Mouse (Mus musculus): ENCODE measurements around the gene Bcl3. TPM values are rescaled to one million over a fixed set of nuclear protein-coding genes. Genes with fewer than 3 reads are reported as not detected.

Bcl3 gene
- polyA plus RNA-seq, 1 experiment from 2014 or later, result 4.4 TPM

DNA sequence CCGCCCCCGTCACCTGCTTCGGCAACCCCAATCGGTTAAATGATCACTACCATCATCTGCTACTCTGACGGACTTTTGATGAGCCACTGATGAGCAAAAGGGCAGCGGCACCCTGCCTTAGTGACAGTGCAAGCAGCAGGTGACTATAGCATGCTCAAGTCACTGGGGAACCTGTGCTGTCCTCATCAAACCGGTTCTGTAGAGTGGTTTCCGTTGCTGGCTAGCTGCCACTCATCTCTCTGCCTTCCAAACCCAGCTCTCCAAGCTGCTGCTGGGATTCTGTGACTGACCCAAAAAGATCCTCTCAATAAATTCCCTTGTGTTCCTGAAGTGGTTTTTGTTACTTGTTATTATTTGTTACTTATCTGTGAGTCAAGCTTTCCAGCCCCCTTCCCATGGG, 43.9 kb downstream of the Bcl3 start:
- H3K9me3 ChIP-seq (ENCODE audit: low read depth, low read length), result no peaks in the 10 kb centered on the region
- no peak overlapping the region for H3K4me3 ChIP-seq (ENCODE audit: low read depth, low read length)
- peak overlapping the region; percentile 42; the same call in 1 of the 2 replicates for H3K27ac ChIP-seq (ENCODE audit: low read depth)
- no peak for TF ChIP-seq CTCF (IDR thresholded peaks at IDR 0.05; ENCODE audit: low read depth)
- WGBS, result 69% methylated on average over 8 of the region's 8 CpGs
- no peak overlapping the region for H3K9ac ChIP-seq
- no peaks in the 10 kb centered on the region for H3K27me3 ChIP-seq (ENCODE audit: insufficient read depth, low read length)
- DNase-seq (peak; percentile 73), ATAC-seq (ENCODE audit: insufficient read depth) (no peak)
- no peaks in the 10 kb centered on the region for H3K4me1 ChIP-seq (ENCODE audit: insufficient read depth)
- no peak overlapping the region for H3K4me2 ChIP-seq
- H3K36me3 ChIP-seq (ENCODE audit: insufficient read depth), result no peaks in the 10 kb centered on the region

DNA sequence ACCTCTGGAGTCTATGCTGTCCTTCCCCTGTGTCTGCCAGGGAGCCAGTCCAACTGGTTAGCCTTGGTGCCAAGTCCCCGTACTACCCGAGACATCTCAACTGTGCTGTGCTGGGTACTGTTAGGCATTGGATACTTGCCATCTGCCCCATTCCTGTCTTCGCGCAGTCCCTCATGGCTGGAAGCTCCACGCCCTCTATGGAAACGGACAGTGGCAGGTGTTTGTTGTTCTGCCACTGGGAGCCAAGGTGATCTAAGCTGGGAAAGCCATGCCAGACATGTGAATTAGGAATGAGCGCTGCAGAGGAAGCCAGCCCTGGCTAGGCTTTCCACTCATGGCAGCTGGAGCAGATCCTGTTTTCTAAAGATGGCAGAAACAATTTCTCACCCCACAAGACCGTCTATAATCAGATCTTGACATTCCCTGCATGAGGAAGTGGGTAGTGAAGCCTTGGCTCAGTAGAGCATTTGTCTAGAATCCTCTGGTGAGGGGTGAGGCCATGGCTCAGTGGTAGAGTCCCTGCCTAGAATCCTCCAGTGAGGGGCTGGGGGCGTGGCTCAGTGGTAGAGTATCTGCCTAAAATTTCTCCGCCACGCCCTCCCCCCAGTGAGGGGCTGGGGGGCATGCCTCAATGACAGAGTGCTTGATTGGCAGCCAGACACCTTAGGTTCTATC, 45.4 kb downstream of the Bcl3 start:
- 85% methylated on average over 11 of the region's 11 CpGs for WGBS
- ATAC-seq (ENCODE audit: insufficient read depth) (no peak), DNase-seq (no peak)
- Histone ChIP-seq H3K4me1 (ENCODE audit: insufficient read depth) (no peaks in the 10 kb centered on the region), H3K36me3 (ENCODE audit: insufficient read depth) (no peaks in the 10 kb centered on the region), H3K9me3 (ENCODE audit: low read depth, low read length) (no peaks in the 10 kb centered on the region), H3K4me2 (no peak overlapping the region), H3K4me3 (ENCODE audit: low read depth, low read length) (no peak overlapping the region), H3K9ac (no peak overlapping the region), H3K27me3 (ENCODE audit: insufficient read depth, low read length) (no peaks in the 10 kb centered on the region), H3K27ac (ENCODE audit: low read depth) (no peak overlapping the region)
- no peak for TF ChIP-seq CTCF (IDR thresholded peaks at IDR 0.05; ENCODE audit: low read depth)

DNA sequence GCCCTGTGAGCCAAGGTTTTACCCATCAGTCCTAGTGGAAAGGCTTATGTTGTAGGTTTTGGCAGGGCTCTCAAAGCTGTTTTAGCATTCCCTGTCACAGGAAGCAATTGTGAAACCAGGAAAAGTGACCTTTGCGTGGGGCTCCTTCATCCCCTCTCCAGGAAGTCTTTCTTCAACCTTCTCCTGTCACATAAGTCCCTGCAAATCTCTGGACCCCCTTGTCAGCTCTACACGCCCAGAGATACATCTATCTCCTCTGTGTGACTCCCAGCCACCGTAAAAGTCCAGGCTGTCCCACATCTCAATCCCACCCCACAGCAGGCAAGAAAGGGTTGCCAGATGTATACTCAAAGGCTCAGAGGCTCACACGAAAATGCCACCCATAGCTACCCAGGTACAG, 50.9 kb downstream of the Bcl3 start:
- Histone ChIP-seq H3K9me3 (ENCODE audit: low read depth, low read length) (no peaks in the 10 kb centered on the region), H3K36me3 (ENCODE audit: insufficient read depth) (peaks cover 10% of the 10 kb centered on the region; the same call in 1 of the 2 replicates), H3K27ac (ENCODE audit: low read depth) (peak overlapping the region; percentile 58), H3K4me1 (ENCODE audit: insufficient read depth) (peaks cover 21% of the 10 kb centered on the region; the same call in 1 of the 2 replicates), H3K4me3 (ENCODE audit: low read depth, low read length) (peak overlapping the region; percentile 64; the same call in 1 of the 2 replicates), H3K9ac (no peak overlapping the region; the same call in 1 of the 2 replicates), H3K27me3 (ENCODE audit: insufficient read depth, low read length) (no peaks in the 10 kb centered on the region), H3K4me2 (peak overlapping the region; percentile 93)
- WGBS, result 41% methylated on average over 4 of the region's 4 CpGs
- DNase-seq (no peak), ATAC-seq (ENCODE audit: insufficient read depth) (no peak)
- TF ChIP-seq CTCF (IDR thresholded peaks at IDR 0.05; ENCODE audit: low read depth), result no peak

DNA sequence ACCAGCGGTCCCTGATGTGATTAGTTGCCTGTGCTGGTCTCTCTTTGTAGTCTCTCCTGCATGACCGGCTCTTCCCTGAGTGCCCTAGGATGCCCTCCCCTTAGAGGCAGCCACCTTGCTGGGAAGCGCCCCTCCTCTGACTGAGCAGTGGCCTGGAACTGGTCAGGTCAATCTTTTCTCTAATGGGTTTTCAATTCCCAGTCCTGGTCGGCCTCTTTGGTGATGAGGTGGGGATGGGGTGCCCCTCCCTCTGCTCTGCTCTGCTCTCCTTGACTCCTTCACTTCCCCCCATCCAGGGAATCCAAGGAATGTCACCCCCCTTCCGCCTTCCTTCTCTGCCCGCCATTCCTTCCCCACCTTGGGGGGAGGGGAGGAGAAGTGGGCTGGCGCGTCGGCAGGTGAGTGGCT, 51.6 kb downstream of the Bcl3 start, which contains the start of gene Bcam:
Gene Bcam, minus strand, starts transcription at position 33 of the 408 bp plus-strand sequence.
- peaks cover 21% of the 10 kb centered on the region; the same call in 1 of the 2 replicates for H3K4me1 ChIP-seq (ENCODE audit: insufficient read depth)
- DNase-seq (peak; percentile 80), ATAC-seq (ENCODE audit: insufficient read depth) (peak; percentile 68)
- H3K4me2 ChIP-seq, result peak within 1 kb of the TSS; percentile 93
- H3K27me3 ChIP-seq (ENCODE audit: insufficient read depth, low read length), result no peaks in the 10 kb centered on the region
- H3K27ac ChIP-seq (ENCODE audit: low read depth), result peak within 1 kb of the TSS; percentile 83
- 4% methylated on average over 9 of the region's 9 CpGs for WGBS
- peak within 1 kb of the TSS; percentile 80 for H3K9ac ChIP-seq
- H3K9me3 ChIP-seq (ENCODE audit: low read depth, low read length), result no peaks in the 10 kb centered on the region
- H3K4me3 ChIP-seq (ENCODE audit: low read depth, low read length), result peak within 1 kb of the TSS; percentile 64
- no peak for TF ChIP-seq CTCF (IDR thresholded peaks at IDR 0.05; ENCODE audit: low read depth)
- peaks cover 17% of the 10 kb centered on the region; the same call in 1 of the 2 replicates for H3K36me3 ChIP-seq (ENCODE audit: insufficient read depth)

DNA sequence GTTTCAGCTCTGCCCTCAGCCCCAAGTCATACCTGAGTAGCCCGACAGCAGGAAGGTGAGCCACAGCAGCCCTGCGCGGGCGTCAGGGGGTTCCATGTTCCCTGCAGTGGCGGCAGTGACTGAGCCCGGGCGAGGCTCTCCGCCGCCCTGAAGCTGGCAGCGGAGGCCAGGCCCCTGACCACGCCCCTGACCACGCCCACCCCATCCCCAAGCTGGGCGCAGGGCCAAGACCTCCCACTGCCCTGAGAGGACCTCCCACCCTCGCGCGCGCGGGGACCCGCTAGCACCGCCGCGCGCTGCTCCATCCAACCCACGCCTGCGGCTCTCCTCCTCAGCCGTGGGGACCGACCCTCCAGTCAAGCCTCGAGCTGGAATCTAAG, 52.2 kb downstream of the Bcl3 start:
- TF ChIP-seq CTCF (IDR thresholded peaks at IDR 0.05; ENCODE audit: low read depth), result no peak
- under 1% methylated on average over 28 of the region's 28 CpGs for WGBS
- Histone ChIP-seq H3K27ac (ENCODE audit: low read depth) (peak overlapping the region; percentile 83), H3K9ac (peak overlapping the region; percentile 80), H3K4me2 (peak overlapping the region; percentile 93), H3K36me3 (ENCODE audit: insufficient read depth) (peaks cover 23% of the 10 kb centered on the region; the same call in 1 of the 2 replicates), H3K4me3 (ENCODE audit: low read depth, low read length) (peak overlapping the region; percentile 64), H3K27me3 (ENCODE audit: insufficient read depth, low read length) (no peaks in the 10 kb centered on the region), H3K4me1 (ENCODE audit: insufficient read depth) (peaks cover 21% of the 10 kb centered on the region; the same call in 1 of the 2 replicates), H3K9me3 (ENCODE audit: low read depth, low read length) (no peaks in the 10 kb centered on the region)
- DNase-seq, result peak; percentile 95
- ATAC-seq (ENCODE audit: insufficient read depth), result peak; percentile 82

DNA sequence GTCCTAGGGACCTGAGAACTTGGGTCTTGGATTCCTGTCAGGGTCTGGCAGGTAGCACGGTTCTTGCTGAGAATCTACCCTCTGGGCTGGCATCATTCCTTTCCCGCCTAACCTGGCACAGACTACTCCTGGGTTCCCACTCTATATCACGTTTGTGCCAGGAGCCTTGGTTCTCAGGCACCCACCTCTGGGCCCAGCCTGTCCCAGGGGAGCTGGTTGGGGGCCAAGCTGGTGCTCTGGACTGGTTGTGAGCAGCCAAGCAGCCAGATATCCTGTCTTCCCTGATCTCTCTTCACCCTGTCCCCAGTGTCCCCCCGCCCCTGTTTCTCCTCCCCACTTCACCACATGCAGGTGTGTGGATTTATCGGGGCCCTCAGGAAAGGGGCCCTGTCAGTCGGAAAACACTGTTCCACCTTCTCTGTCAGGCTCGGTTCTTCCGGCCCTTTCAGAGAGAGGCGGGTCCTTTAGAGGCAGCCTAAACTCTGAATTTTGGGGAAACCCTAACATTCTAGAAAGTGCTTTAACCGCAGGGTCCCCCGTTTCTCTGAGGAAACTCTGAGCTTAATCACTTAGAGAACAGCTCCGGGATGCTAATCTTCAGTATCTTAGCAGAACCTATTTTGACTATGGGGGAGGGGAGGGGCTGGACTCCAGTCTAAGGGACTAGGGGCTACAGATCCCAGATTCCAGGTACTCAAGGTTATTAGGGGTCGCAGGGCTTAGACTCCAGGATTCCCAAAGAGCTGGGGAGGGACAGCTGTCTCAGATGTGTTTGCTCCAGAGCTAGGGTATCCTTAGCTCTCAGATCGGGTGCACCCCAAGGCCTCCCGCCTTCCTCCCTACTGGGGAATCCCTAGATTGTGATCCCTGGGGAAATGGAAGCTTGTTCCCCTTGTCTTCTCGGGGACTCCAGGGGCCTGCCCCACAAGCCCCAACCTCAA, 52.9 kb downstream of the Bcl3 start:
- WGBS, result 6% methylated on average over 16 of the region's 16 CpGs
- peaks cover 29% of the 10 kb centered on the region; the same call in 1 of the 2 replicates for H3K36me3 ChIP-seq (ENCODE audit: insufficient read depth)
- peak overlapping the region; percentile 83 for H3K27ac ChIP-seq (ENCODE audit: low read depth)
- peak overlapping the region; percentile 64 for H3K4me3 ChIP-seq (ENCODE audit: low read depth, low read length)
- peaks cover 21% of the 10 kb centered on the region; the same call in 1 of the 2 replicates for H3K4me1 ChIP-seq (ENCODE audit: insufficient read depth)
- DNase-seq (no peak), ATAC-seq (ENCODE audit: insufficient read depth) (peak; percentile 35; the same call in 1 of the 2 replicates)
- TF ChIP-seq CTCF (IDR thresholded peaks at IDR 0.05; ENCODE audit: low read depth), result no peak
- H3K9ac ChIP-seq, result peak overlapping the region; percentile 80
- peak overlapping the region; percentile 93 for H3K4me2 ChIP-seq
- H3K9me3 ChIP-seq (ENCODE audit: low read depth, low read length), result no peaks in the 10 kb centered on the region
- H3K27me3 ChIP-seq (ENCODE audit: insufficient read depth, low read length), result no peaks in the 10 kb centered on the region

Measured in lung, embryonic 14.5 days (tissue).